Mouse (Mus musculus): ENCODE measurements around the gene Lhx6.
"Not testable (repeated sequence)": the region's sequence is repeated elsewhere in the genome, so short reads cannot be mapped to it uniquely, and the experiment has no call there.

Lhx6 gene

GRCm38 (mm10) chr2:36104956-36105741 is at the start of gene Lhx6:
Lhx6 (minus strand) TSS chr2:36105408.
- no peak for DNase-seq

- not testable (repeated sequence) for DNase-seq
Observed at GRCm38 (mm10) chr2:36152401-36152800, 47.2 kb upstream of the Lhx6 start.

GRCm38 (mm10) chr2:36148876-36149365 is 43.7 kb upstream of the Lhx6 start:
- no peak for DNase-seq

GRCm38 (mm10) chr2:36139096-36139495 is 33.9 kb upstream of the Lhx6 start:
- DNase-seq, result no peak

GRCm38 (mm10) chr2:36136300-36136941 is 31.2 kb upstream of the Lhx6 start, which contains the start of the genes Mrrf and Rbm18:
Mrrf (plus strand) TSS chr2:36136389.
Rbm18 (minus strand) TSS chr2:36136773.
- DNase-seq, result peak; percentile 90

- no peak for DNase-seq
Observed at GRCm38 (mm10) chr2:36135887-36136286, 30.7 kb upstream of the Lhx6 start.

- DNase-seq, result no peak
Observed at GRCm38 (mm10) chr2:36129051-36129450, 23.8 kb upstream of the Lhx6 start.

GRCm38 (mm10) chr2:36127973-36128372 is 22.8 kb upstream of the Lhx6 start:
- DNase-seq, result no peak

GRCm38 (mm10) chr2:36126795-36127429 is 21.7 kb upstream of the Lhx6 start:
- DNase-seq, result no peak

GRCm38 (mm10) chr2:36112632-36113031 is 7.4 kb upstream of the Lhx6 start:
- no peak for DNase-seq

GRCm38 (mm10) chr2:36108615-36109014 is 3.4 kb upstream of the Lhx6 start:
- DNase-seq, result no peak

- DNase-seq, result no peak
Observed at GRCm38 (mm10) chr2:36104436-36104955, 712 bp downstream of the Lhx6 start.

- no peak for DNase-seq
Observed at GRCm38 (mm10) chr2:36103555-36104367, 1.4 kb downstream of the Lhx6 start.

GRCm38 (mm10) chr2:36103069-36103554 is 2.1 kb downstream of the Lhx6 start:
- DNase-seq, result no peak

- no peak for DNase-seq
Observed at GRCm38 (mm10) chr2:36102559-36102946, 2.7 kb downstream of the Lhx6 start.

- no peak for DNase-seq
Observed at GRCm38 (mm10) chr2:36101866-36102558, 3.2 kb downstream of the Lhx6 start.

GRCm38 (mm10) chr2:36099739-36100138 is 5.5 kb downstream of the Lhx6 start:
- no peak for DNase-seq

GRCm38 (mm10) chr2:36098021-36098420 is 7.2 kb downstream of the Lhx6 start:
- no peak for DNase-seq

- no peak for DNase-seq
Observed at GRCm38 (mm10) chr2:36097129-36097815, 7.9 kb downstream of the Lhx6 start.

GRCm38 (mm10) chr2:36093914-36094475 is 11.2 kb downstream of the Lhx6 start:
- no peak for DNase-seq

- no peak for DNase-seq
Observed at GRCm38 (mm10) chr2:36093301-36093700, 11.9 kb downstream of the Lhx6 start.

Data from right cerebral cortex, postnatal 4 days (tissue).